Mouse (Mus musculus) hindlimb bud, embryonic 11.5 days (tissue): ENCODE results near the gene Acvr1b.

Source experiments
- DNase-seq: peaks from one replicate; pipeline ENCODE4 v3.0.0-alpha.2; 2012; ENCODE audit warnings: low read depth, low spot score; ENCODE audit errors: extremely low spot score

Acvr1b gene

GRCm38 (mm10) chr15:101224006-101224906 lies 50.4 kb downstream of the Acvr1b start, which contains the start of gene Grasp:
Gene Grasp (plus strand): TSS chr15:101224188.
- no peak for DNase-seq

GRCm38 (mm10) chr15:101224977-101225376 lies 51.1 kb downstream of the Acvr1b start:
- no peak for DNase-seq

GRCm38 (mm10) chr15:101227971-101228370 lies 54.1 kb downstream of the Acvr1b start:
- DNase-seq, result no peak

- no peak for DNase-seq
Measured at GRCm38 (mm10) chr15:101228866-101229590, 55.2 kb downstream of the Acvr1b start.

GRCm38 (mm10) chr15:101230503-101230902 lies 56.6 kb downstream of the Acvr1b start:
- no peak for DNase-seq

- DNase-seq, result no peak
Measured at GRCm38 (mm10) chr15:101230995-101231647, 57.3 kb downstream of the Acvr1b start.

GRCm38 (mm10) chr15:101231648-101232180 lies 57.8 kb downstream of the Acvr1b start:
- no peak for DNase-seq

GRCm38 (mm10) chr15:101232607-101233006 lies 58.7 kb downstream of the Acvr1b start:
- DNase-seq, result no peak

GRCm38 (mm10) chr15:101233183-101233582 lies 59.3 kb downstream of the Acvr1b start:
- no peak for DNase-seq

- no peak for DNase-seq
Measured at GRCm38 (mm10) chr15:101233641-101234275, 59.9 kb downstream of the Acvr1b start.

GRCm38 (mm10) chr15:101234611-101235341 lies 60.9 kb downstream of the Acvr1b start:
- no peak for DNase-seq

GRCm38 (mm10) chr15:101235342-101235698 lies 61.5 kb downstream of the Acvr1b start:
- no peak for DNase-seq

GRCm38 (mm10) chr15:101235728-101236327 lies 62.0 kb downstream of the Acvr1b start:
- no peak for DNase-seq

GRCm38 (mm10) chr15:101236878-101237277 lies 63.0 kb downstream of the Acvr1b start:
- DNase-seq, result no peak

- no peak for DNase-seq
Measured at GRCm38 (mm10) chr15:101238885-101239511, 65.1 kb downstream of the Acvr1b start.

- no peak for DNase-seq
Measured at GRCm38 (mm10) chr15:101239821-101240220, 66.0 kb downstream of the Acvr1b start.

GRCm38 (mm10) chr15:101240799-101241204 lies 66.9 kb downstream of the Acvr1b start:
- no peak for DNase-seq

GRCm38 (mm10) chr15:101241236-101241635 lies 67.4 kb downstream of the Acvr1b start:
- no peak for DNase-seq

- DNase-seq, result no peak
Measured at GRCm38 (mm10) chr15:101241853-101242252, 68.0 kb downstream of the Acvr1b start.
